Mouse (Mus musculus) forebrain, embryonic 13.5 days (tissue): ENCODE measurements around the gene Mrnip. TPM values are rescaled to one million over a fixed set of nuclear protein-coding genes. Genes with fewer than 3 reads are reported as not detected.

ENCODE experiments used
- ATAC-seq: fragments of 200-750 bp; cut with Nextera tagmentation; 2 replicates; pipeline ENCODE4 v1.8.0; 2017
- H3K27ac ChIP-seq: fragments of 300-500 bp; sonication (generic); 2 replicates; pipeline ENCODE4 v1.5.1; 2015; ENCODE audit warnings: inconsistent platforms, mild to moderate bottlenecking, moderate library complexity
- H3K27me3 ChIP-seq: fragments of 300-500 bp; sonication (generic); 2 replicates; pipeline ENCODE4 v1.6.1; 2015; ENCODE audit warnings: mild to moderate bottlenecking, inconsistent platforms
- H3K36me3 ChIP-seq: fragments of 300-500 bp; sonication (generic); 2 replicates; pipeline ENCODE4 v1.6.1; 2015; ENCODE audit warnings: mild to moderate bottlenecking, inconsistent platforms; ENCODE audit not compliant: poor library complexity, severe bottlenecking
- H3K4me1 ChIP-seq: fragments of 300-500 bp; sonication (generic); 2 replicates; pipeline ENCODE4 v1.6.1; 2015; ENCODE audit warnings: inconsistent platforms
- H3K4me2 ChIP-seq: fragments of 300-500 bp; sonication (generic); 2 replicates; pipeline ENCODE4 v1.6.1; 2015; ENCODE audit warnings: inconsistent platforms, mild to moderate bottlenecking, moderate library complexity
- H3K4me3 ChIP-seq: fragments of 300-500 bp; sonication (generic); 2 replicates; pipeline ENCODE4 v1.5.1; 2015; ENCODE audit warnings: mild to moderate bottlenecking, inconsistent platforms
- H3K9ac ChIP-seq: fragments of 300-500 bp; sonication (generic); 2 replicates; pipeline ENCODE4 v1.6.1; 2015; ENCODE audit warnings: mild to moderate bottlenecking, inconsistent platforms
- H3K9me3 ChIP-seq: fragments of 300-500 bp; sonication (generic); replicated peaks from 2 replicates; pipeline ENCODE4 v1.6.1; 2016; ENCODE audit warnings: inconsistent platforms
- WGBS: fragments of 180-500 bp; shearing (Covaris S2); methylation state at CpG from one replicate; pipeline ENCODE4 v1.1.7; 2015; 5-methylcytosine and 5-hydroxymethylcytosine counted together
- polyA plus RNA-seq: library from polyadenylated mRNA; unstranded; fragments of >200 nt; fragmentation: Nextera tagmentation; extraction: Ambion mirVana; gene quantifications from 2 replicates; pipeline ENCODE4 v1.2.1, GENCODE M21; 2015

The Mrnip gene
- polyA plus RNA-seq, 1 experiment from 2014 or later: 24.0 TPM

DNA sequence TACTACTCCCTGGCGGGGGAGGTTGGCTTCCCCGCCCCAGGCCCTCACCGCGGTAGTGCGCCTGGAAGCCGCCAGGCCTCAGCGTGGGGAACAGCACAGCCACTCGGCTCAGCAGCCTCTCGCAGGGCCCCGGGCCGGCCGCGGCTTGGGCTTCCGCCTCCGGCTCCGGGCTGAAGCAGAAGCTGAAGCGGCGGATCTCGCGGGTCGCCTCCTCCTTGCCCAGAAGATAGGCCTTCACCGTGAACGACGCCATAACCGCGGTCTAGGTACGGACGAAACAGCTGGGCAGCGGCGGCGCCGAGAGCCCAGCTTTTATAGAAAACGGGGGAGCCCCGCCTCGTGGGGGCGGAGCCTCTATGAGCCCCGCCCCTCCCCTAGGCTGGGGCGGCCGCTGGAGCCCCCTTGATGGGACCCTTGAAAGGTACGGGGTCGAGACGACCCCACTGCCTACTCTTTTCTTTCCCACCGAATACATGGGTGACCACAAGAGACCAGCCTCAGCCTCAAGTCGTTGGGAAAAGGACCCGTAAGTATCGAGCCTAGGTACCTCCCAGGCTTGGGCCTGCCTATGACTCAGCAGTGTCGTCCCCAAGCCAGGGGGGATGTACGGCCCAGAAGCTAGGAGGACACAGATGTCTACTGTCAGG, 36.4 kb downstream of the Mrnip start, which contains the start of the genes Sqstm1 and Mgat4b:
Gene Sqstm1 (minus strand): TSS at position 323 of the 647 bp plus-strand sequence.
Gene Mgat4b (plus strand): TSS at position 386 of the 647 bp plus-strand sequence.
- H3K9me3 ChIP-seq: no peaks in the 10 kb centered on the region
- peak within 1 kb of the TSS; percentile 97 for H3K27ac ChIP-seq
- H3K9ac ChIP-seq: peak within 1 kb of the TSS; percentile 91
- no peaks in the 10 kb centered on the region for H3K27me3 ChIP-seq
- WGBS: 1% methylated on average over 48 of the region's 48 CpGs
- peaks cover 24% of the 10 kb centered on the region for H3K4me1 ChIP-seq
- H3K4me3 ChIP-seq: peak within 1 kb of the TSS; percentile 93
- peak within 1 kb of the TSS; percentile 68 for H3K4me2 ChIP-seq
- ATAC-seq: peak; percentile 79
- peaks cover 24% of the 10 kb centered on the region for H3K36me3 ChIP-seq

DNA sequence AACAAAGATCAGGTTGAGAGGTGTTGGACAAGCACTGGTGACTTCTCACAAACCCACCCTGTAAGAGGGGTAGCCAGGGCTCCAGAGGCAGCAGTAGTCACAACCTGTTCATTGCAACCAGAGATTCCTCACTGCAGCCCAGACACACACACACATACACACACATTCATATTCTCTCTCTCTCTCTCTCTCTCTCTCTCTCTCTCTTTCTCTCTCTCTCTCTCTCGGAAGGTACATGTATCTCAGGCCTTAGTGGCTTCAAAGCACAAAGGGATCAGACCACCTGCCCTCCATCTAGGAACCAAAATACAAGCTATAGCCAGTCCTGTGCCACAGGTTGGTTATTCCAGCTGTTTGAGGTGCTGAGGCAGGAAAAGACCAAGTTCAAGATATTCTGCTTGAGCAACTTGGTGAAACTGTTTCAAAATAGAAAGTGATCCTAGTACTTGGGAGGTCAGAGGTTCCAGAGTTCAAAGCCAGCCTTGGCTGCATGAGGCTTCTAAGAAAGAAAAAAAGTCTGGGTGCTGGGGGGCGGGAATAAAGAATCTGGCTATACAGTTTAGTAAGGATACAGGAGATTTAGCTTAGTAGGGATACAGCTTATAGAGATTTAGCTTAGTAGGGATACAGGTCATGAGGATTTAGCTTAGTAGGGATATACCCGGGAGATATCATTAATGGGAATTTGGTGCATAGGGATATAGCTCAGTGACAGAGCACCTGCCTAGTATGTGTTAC, 37.2 kb downstream of the Mrnip start:
- Histone ChIP-seq H3K27me3 (no peaks in the 10 kb centered on the region), H3K4me3 (peak overlapping the region; percentile 93), H3K27ac (0 out of 2 replicates have a peak overlapping the region, but pooled peaks have one; percentile 97), H3K9ac (no peak overlapping the region), H3K9me3 (no peaks in the 10 kb centered on the region), H3K36me3 (peaks cover 15% of the 10 kb centered on the region), H3K4me1 (peaks cover 33% of the 10 kb centered on the region), H3K4me2 (peak overlapping the region; percentile 68)
- no peak for ATAC-seq
- 87% methylated on average over 3 of the region's 3 CpGs for WGBS

- no peaks in the 10 kb centered on the region for H3K27me3 ChIP-seq
- WGBS: 78% methylated on average over 3 of the region's 3 CpGs
- peaks cover 34% of the 10 kb centered on the region for H3K4me1 ChIP-seq
- no peak overlapping the region for H3K4me3 ChIP-seq
- peaks cover 8% of the 10 kb centered on the region for H3K36me3 ChIP-seq
- no peaks in the 10 kb centered on the region for H3K9me3 ChIP-seq
- H3K9ac ChIP-seq: no peak overlapping the region
- no peak overlapping the region for H3K4me2 ChIP-seq
- ATAC-seq: no peak
- no peak overlapping the region for H3K27ac ChIP-seq
Observed at GRCm38 (mm10) chr11:50212060-50212739, 38.0 kb downstream of the Mrnip start.

GRCm38 (mm10) chr11:50212848-50213758, 38.9 kb downstream of the Mrnip start:
- no peak overlapping the region for H3K27ac ChIP-seq
- no peaks in the 10 kb centered on the region for H3K27me3 ChIP-seq
- no peak for ATAC-seq
- H3K4me1 ChIP-seq: peaks cover 34% of the 10 kb centered on the region
- H3K4me2 ChIP-seq: no peak overlapping the region
- H3K36me3 ChIP-seq: no peaks in the 10 kb centered on the region
- WGBS: 66% methylated on average over 11 of the region's 11 CpGs
- no peak overlapping the region for H3K4me3 ChIP-seq
- no peaks in the 10 kb centered on the region for H3K9me3 ChIP-seq
- H3K9ac ChIP-seq: no peak overlapping the region

GRCm38 (mm10) chr11:50214631-50215030, 40.4 kb downstream of the Mrnip start:
- Histone ChIP-seq H3K4me1 (peaks cover 24% of the 10 kb centered on the region; the same call in 1 of the 2 replicates), H3K36me3 (no peaks in the 10 kb centered on the region), H3K4me2 (no peak overlapping the region), H3K27me3 (no peaks in the 10 kb centered on the region), H3K9me3 (no peaks in the 10 kb centered on the region), H3K4me3 (no peak overlapping the region), H3K9ac (no peak overlapping the region), H3K27ac (no peak overlapping the region)
- ATAC-seq: no peak
- WGBS: 89% methylated on average over 6 of the region's 6 CpGs

DNA sequence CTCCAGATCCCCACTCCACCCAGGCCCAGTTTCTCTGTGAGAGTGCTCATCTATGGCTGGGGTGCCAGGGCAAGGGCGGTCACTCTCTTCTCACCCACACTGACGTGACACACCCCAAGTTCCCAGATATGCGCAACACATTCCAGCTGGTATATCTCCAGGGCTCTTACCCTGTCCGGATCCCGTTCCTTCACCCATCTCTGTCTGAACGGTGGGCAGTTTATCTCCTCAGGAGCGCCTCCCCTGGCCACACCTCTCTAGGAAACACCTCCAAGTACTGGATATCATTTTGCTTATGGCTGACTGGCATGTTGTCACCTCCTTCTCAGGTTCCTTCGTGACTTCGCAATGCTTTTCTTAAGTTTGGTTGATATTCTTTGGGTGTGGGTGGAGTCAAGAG, 41.4 kb downstream of the Mrnip start:
- ATAC-seq: no peak
- no peak overlapping the region for H3K4me2 ChIP-seq
- 22% methylated on average over 9 of the region's 9 CpGs for WGBS
- no peaks in the 10 kb centered on the region for H3K27me3 ChIP-seq
- H3K4me1 ChIP-seq: peaks cover 23% of the 10 kb centered on the region; the same call in 1 of the 2 replicates
- no peaks in the 10 kb centered on the region for H3K9me3 ChIP-seq
- H3K9ac ChIP-seq: 0 out of 2 replicates have a peak overlapping the region, but pooled peaks have one; percentile 3
- no peak overlapping the region for H3K4me3 ChIP-seq
- H3K27ac ChIP-seq: no peak overlapping the region; the same call in 1 of the 2 replicates
- H3K36me3 ChIP-seq: no peaks in the 10 kb centered on the region

- Histone ChIP-seq H3K4me2 (no peak overlapping the region), H3K4me3 (no peak overlapping the region), H3K9me3 (no peaks in the 10 kb centered on the region), H3K27ac (no peak overlapping the region), H3K27me3 (no peaks in the 10 kb centered on the region), H3K9ac (no peak overlapping the region), H3K4me1 (peaks cover 18% of the 10 kb centered on the region; the same call in 1 of the 2 replicates), H3K36me3 (no peaks in the 10 kb centered on the region)
- 72% methylated on average over 4 of the region's 4 CpGs for WGBS
- ATAC-seq: no peak
Observed at GRCm38 (mm10) chr11:50216724-50217366, 42.6 kb downstream of the Mrnip start.

DNA sequence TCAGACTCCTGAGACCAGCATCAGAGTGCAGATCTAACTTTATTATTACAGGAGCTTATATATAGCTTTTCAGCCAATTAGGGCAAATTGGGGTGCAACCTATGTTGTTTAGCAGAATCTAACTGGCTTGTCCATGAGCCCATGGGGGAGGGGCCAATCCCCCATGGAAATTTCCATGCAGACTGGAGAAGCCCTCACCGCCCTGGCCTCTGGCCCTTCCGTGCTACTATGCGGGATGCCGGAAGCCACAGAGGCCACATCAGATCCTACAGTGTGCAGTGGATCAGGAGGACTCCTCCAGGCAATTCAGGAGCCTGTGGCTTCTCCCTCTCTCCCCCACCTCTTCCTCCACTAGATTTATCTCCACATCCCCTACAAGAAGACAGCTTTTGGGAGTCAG, 43.6 kb downstream of the Mrnip start:
- H3K4me3 ChIP-seq: no peak overlapping the region
- ATAC-seq: no peak
- no peak overlapping the region for H3K4me2 ChIP-seq
- no peak overlapping the region for H3K27ac ChIP-seq
- H3K9me3 ChIP-seq: no peaks in the 10 kb centered on the region
- 69% methylated on average over 4 of the region's 4 CpGs for WGBS
- no peak overlapping the region for H3K9ac ChIP-seq
- peaks cover 22% of the 10 kb centered on the region for H3K4me1 ChIP-seq
- H3K36me3 ChIP-seq: no peaks in the 10 kb centered on the region
- no peaks in the 10 kb centered on the region for H3K27me3 ChIP-seq

DNA sequence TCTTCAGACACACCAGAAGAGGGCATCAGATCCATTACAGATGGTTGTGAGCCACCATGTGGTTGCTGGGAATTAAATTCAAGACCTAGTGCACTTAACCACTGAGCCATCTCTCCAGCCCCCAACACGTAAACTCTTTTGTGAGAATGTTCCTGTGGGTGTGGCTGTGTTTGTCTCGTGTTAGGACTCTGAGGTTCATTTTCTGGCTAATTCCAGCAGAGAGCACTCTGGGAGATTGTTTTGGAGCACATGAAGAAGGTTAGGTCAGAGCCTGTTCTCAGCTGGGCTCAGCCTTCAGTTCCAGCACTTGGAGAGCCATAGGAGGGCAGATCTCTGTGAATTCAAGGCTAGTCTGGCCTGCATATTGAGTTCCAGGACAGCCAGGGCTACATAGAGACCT, 45.6 kb downstream of the Mrnip start:
- Histone ChIP-seq H3K9ac (no peak overlapping the region), H3K9me3 (no peaks in the 10 kb centered on the region), H3K27ac (no peak overlapping the region), H3K27me3 (no peaks in the 10 kb centered on the region), H3K4me3 (no peak overlapping the region), H3K36me3 (no peaks in the 10 kb centered on the region), H3K4me2 (no peak overlapping the region), H3K4me1 (peaks cover 32% of the 10 kb centered on the region)
- ATAC-seq: no peak
- WGBS: 36% methylated on average over 2 of the region's 2 CpGs

- H3K27me3 ChIP-seq: no peaks in the 10 kb centered on the region
- peaks cover 39% of the 10 kb centered on the region for H3K4me1 ChIP-seq
- H3K4me3 ChIP-seq: no peak overlapping the region
- no peak overlapping the region for H3K9ac ChIP-seq
- no peak overlapping the region for H3K27ac ChIP-seq
- H3K36me3 ChIP-seq: peaks cover 4% of the 10 kb centered on the region; the same call in 1 of the 2 replicates
- no peak for ATAC-seq
- WGBS: 40% methylated on average over 7 of the region's 7 CpGs
- no peaks in the 10 kb centered on the region for H3K9me3 ChIP-seq
- peak overlapping the region; percentile 90 for H3K4me2 ChIP-seq
Observed at GRCm38 (mm10) chr11:50222559-50223276, 48.5 kb downstream of the Mrnip start.
